Mouse (Mus musculus) CD8-positive naive resting alpha-beta T cell, adult 57 days (primary cell): ENCODE data around the gene Lysmd2. TPM values are rescaled to one million over a fixed set of nuclear protein-coding genes. Genes with fewer than 3 reads are reported as not detected.

Experiments used
- total RNA-seq: library from RNA; stranded (reverse); gene quantifications from one replicate; pipeline ENCODE4 v1.2.4, GENCODE M21; 2023

Gene Lysmd2
- 4.3 TPM for total RNA-seq

GRCm38 (mm10) chr9:75625556-75626307 is at the start of gene Lysmd2:
Gene Lysmd2, plus strand, starts transcription at chr9:75625741.

GRCm38 (mm10) chr9:75610571-75611493 is 14.7 kb upstream of the Lysmd2 start, which contains the start of gene Tmod2:
Gene Tmod2, minus strand, starts transcription at chr9:75611325.

GRCm38 (mm10) chr9:75683426-75684191 is 58.1 kb downstream of the Lysmd2 start, which contains the start of gene Scg3:
Gene Scg3, minus strand, starts transcription at chr9:75684056.

Other genes starting within 250 kb of the Lysmd2 start
- gene Mapk6, start 215.7 kb upstream of the Lysmd2 start, total RNA-seq: 53.2 TPM
- gene Leo1, start 184.2 kb upstream of the Lysmd2 start, total RNA-seq: 17.8 TPM
- gene Tmod3, start 66.1 kb upstream of the Lysmd2 start, total RNA-seq: 209 TPM
- gene Tmod2, start 14.4 kb upstream of the Lysmd2 start, total RNA-seq: 0.18 TPM
- gene Scg3, start 58.3 kb downstream of the Lysmd2 start, total RNA-seq: not detected
- gene Bmp5, start 149.6 kb downstream of the Lysmd2 start, total RNA-seq: not detected